Mouse (Mus musculus): ENCODE measurements around the gene Frem3. TPM values are rescaled to one million over a fixed set of nuclear protein-coding genes. Genes with fewer than 3 reads are reported as not detected.

Frem3 gene
- polyA plus RNA-seq, 1 experiment, result not detected

- DNase-seq (ENCODE audit: low read depth in 1 of 2, low spot score in 2 of 2), result peak in 1 of 2 experiments; percentile 35
These were observed 77.3 kb downstream of the Frem3 start for GRCm38 (mm10) chr8:80688141-80688540.

GRCm38 (mm10) chr8:80710670-80711400 lies 100.0 kb downstream of the Frem3 start:
- DNase-seq (ENCODE audit: low read depth in 1 of 2, low spot score in 2 of 2), result no peak
- WGBS, result 90% methylated on average over 4 of the region's 4 CpGs
- H3K36me3 ChIP-seq (ENCODE audit: control insufficient read depth, insufficient read depth, low read length), result peaks cover 29% of the 10 kb centered on the region

More at GRCm38 (mm10) chr8:80688141-80688540, 77.3 kb downstream of the Frem3 start:
- no peak overlapping the region for H3K4me3 ChIP-seq (ENCODE audit: extremely low read depth, insufficient read depth, insufficient read length)
- peak; percentile 52; the same call in 1 of the 2 replicates for TF ChIP-seq CTCF (IDR thresholded peaks at IDR 0.05; ENCODE audit: extremely low read depth, insufficient read depth, insufficient read length, insufficient replicate concordance)
- no peak for TF ChIP-seq POLR2A (IDR thresholded peaks at IDR 0.05; ENCODE audit: low read depth, low read length)
- 46% methylated on average over 4 of the region's 4 CpGs for WGBS
- no peak overlapping the region for H3K27ac ChIP-seq (ENCODE audit: insufficient read depth, low read length)
- H3K36me3 ChIP-seq (ENCODE audit: control insufficient read depth, insufficient read depth, low read length), result no peaks in the 10 kb centered on the region
- no peaks in the 10 kb centered on the region for H3K27me3 ChIP-seq (ENCODE audit: control insufficient read depth, insufficient read depth, low read length)
- no peaks in the 10 kb centered on the region for H3K4me1 ChIP-seq (ENCODE audit: control insufficient read depth, insufficient read depth, insufficient read length)

GRCm38 (mm10) chr8:80714461-80714860 lies 103.6 kb downstream of the Frem3 start:
- Histone ChIP-seq H3K4me3 (ENCODE audit: extremely low read depth, insufficient read depth, insufficient read length) (no peak overlapping the region), H3K27me3 (ENCODE audit: control insufficient read depth, insufficient read depth, low read length) (no peaks in the 10 kb centered on the region), H3K27ac (ENCODE audit: insufficient read depth, low read length) (no peak overlapping the region), H3K4me1 (ENCODE audit: control insufficient read depth, insufficient read depth, insufficient read length) (no peaks in the 10 kb centered on the region), H3K36me3 (ENCODE audit: control insufficient read depth, insufficient read depth, low read length) (peaks cover 29% of the 10 kb centered on the region)
- no peak for DNase-seq (ENCODE audit: low read depth in 1 of 2, low spot score in 2 of 2)
- TF ChIP-seq CTCF (IDR thresholded peaks at IDR 0.05; ENCODE audit: extremely low read depth, insufficient read depth, insufficient read length, insufficient replicate concordance) (no peak), POLR2A (IDR thresholded peaks at IDR 0.05; ENCODE audit: low read depth, low read length) (no peak)
- 95% methylated on average over 1 of the region's 1 CpGs for WGBS

More at GRCm38 (mm10) chr8:80710670-80711400, 100.0 kb downstream of the Frem3 start:
- H3K4me1 ChIP-seq (ENCODE audit: control insufficient read depth, insufficient read depth, insufficient read length), result no peaks in the 10 kb centered on the region
- no peaks in the 10 kb centered on the region for H3K27me3 ChIP-seq (ENCODE audit: control insufficient read depth, insufficient read depth, low read length)
- no peak overlapping the region for H3K4me3 ChIP-seq (ENCODE audit: extremely low read depth, insufficient read depth, insufficient read length)
- H3K27ac ChIP-seq (ENCODE audit: insufficient read depth, low read length), result no peak overlapping the region
- TF ChIP-seq CTCF (IDR thresholded peaks at IDR 0.05; ENCODE audit: extremely low read depth, insufficient read depth, insufficient read length, insufficient replicate concordance) (no peak), POLR2A (IDR thresholded peaks at IDR 0.05; ENCODE audit: low read depth, low read length) (no peak)

- peaks cover 4% of the 10 kb centered on the region; the same call in 1 of the 2 replicates for H3K4me1 ChIP-seq (ENCODE audit: control insufficient read depth, insufficient read depth, insufficient read length)
- no peak overlapping the region for H3K4me3 ChIP-seq (ENCODE audit: extremely low read depth, insufficient read depth, insufficient read length)
- no peak for TF ChIP-seq POLR2A (IDR thresholded peaks at IDR 0.05; ENCODE audit: low read depth, low read length)
- TF ChIP-seq CTCF (IDR thresholded peaks at IDR 0.05; ENCODE audit: extremely low read depth, insufficient read depth, insufficient read length, insufficient replicate concordance), result no peak
- H3K27ac ChIP-seq (ENCODE audit: insufficient read depth, low read length), result no peak overlapping the region
- peaks cover 22% of the 10 kb centered on the region for H3K36me3 ChIP-seq (ENCODE audit: control insufficient read depth, insufficient read depth, low read length)
- DNase-seq (ENCODE audit: low read depth in 1 of 2, low spot score in 2 of 2), result no peak
- H3K27me3 ChIP-seq (ENCODE audit: control insufficient read depth, insufficient read depth, low read length), result no peaks in the 10 kb centered on the region
These were observed 121.4 kb downstream of the Frem3 start for GRCm38 (mm10) chr8:80732326-80732725.

GRCm38 (mm10) chr8:80738046-80738387 lies 127.1 kb downstream of the Frem3 start:
- WGBS, result 6% methylated on average over 5 of the region's 5 CpGs
- peak overlapping the region; percentile 68 for H3K4me3 ChIP-seq (ENCODE audit: extremely low read depth, insufficient read depth, insufficient read length)
- no peak for DNase-seq (ENCODE audit: low read depth in 1 of 2, low spot score in 2 of 2)
- no peaks in the 10 kb centered on the region for H3K27me3 ChIP-seq (ENCODE audit: control insufficient read depth, insufficient read depth, low read length)
- TF ChIP-seq POLR2A (IDR thresholded peaks at IDR 0.05; ENCODE audit: low read depth, low read length) (no peak), CTCF (IDR thresholded peaks at IDR 0.05; ENCODE audit: extremely low read depth, insufficient read depth, insufficient read length, insufficient replicate concordance) (no peak)
- no peak overlapping the region for H3K27ac ChIP-seq (ENCODE audit: insufficient read depth, low read length)
- H3K36me3 ChIP-seq (ENCODE audit: control insufficient read depth, insufficient read depth, low read length), result peaks cover 6% of the 10 kb centered on the region
- peaks cover 6% of the 10 kb centered on the region for H3K4me1 ChIP-seq (ENCODE audit: control insufficient read depth, insufficient read depth, insufficient read length)

DNA sequence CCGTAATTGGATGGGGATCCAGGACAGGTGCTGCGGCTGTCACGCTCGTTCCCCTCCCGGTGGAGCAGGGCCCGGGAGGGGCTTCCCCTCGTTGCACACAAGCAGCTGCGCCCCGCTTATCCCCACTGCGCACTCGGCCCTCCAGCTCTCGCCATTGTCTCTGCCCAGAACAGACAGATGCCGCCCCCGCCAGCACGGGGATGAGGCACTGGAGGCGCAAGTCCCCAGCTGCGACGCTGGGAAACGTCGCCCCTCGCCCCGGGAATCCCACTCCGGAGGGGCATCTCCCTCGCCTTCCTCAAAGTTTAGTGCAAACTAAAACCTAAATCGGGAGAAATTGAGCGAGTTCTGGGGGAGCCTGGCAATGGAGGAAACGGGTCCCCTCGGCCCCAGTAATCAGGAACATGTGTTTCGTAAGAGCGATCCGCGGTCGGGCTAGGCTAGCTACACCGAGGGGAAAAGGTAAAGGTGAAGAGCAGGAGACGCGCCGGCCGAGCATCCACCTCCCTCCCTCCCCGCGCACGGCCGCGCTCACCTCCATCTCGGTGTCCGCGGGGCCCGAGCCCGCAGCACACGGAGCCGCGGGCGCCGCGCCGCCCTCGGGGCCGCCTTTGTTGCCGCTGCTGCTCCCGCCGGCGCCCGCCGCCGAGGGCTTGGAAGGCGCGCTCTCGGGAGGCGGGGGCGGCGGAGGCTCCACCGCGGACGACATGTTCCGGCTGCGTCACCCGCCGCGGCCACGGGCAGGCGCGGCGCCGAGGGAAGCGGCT lies 127.7 kb downstream of the Frem3 start:
- no peak for TF ChIP-seq POLR2A (IDR thresholded peaks at IDR 0.05; ENCODE audit: low read depth, low read length)
- TF ChIP-seq CTCF (IDR thresholded peaks at IDR 0.05; ENCODE audit: extremely low read depth, insufficient read depth, insufficient read length, insufficient replicate concordance), result no peak
- H3K4me1 ChIP-seq (ENCODE audit: control insufficient read depth, insufficient read depth, insufficient read length), result peaks cover 6% of the 10 kb centered on the region
- H3K27me3 ChIP-seq (ENCODE audit: control insufficient read depth, insufficient read depth, low read length), result no peaks in the 10 kb centered on the region
- H3K27ac ChIP-seq (ENCODE audit: insufficient read depth, low read length), result peak overlapping the region; percentile 96
- DNase-seq (ENCODE audit: low read depth in 1 of 2, low spot score in 2 of 2), result peak in 1 of 2 experiments; percentile 32
- WGBS, result under 1% methylated on average over 77 of the region's 84 CpGs
- peak overlapping the region; percentile 68 for H3K4me3 ChIP-seq (ENCODE audit: extremely low read depth, insufficient read depth, insufficient read length)
- peaks cover 5% of the 10 kb centered on the region for H3K36me3 ChIP-seq (ENCODE audit: control insufficient read depth, insufficient read depth, low read length)

All from spleen, adult 2 months (tissue).